Mouse (Mus musculus) lung, adult 2 months (tissue): ENCODE data around the gene Gm45623. TPM values are rescaled to one million over a fixed set of nuclear protein-coding genes. Genes with fewer than 3 reads are reported as not detected.

Experiments used
- DNase-seq: peaks from one replicate; pipeline ENCODE4 v3.0.0; 2022
- H3K4me1 ChIP-seq: fragments of 200-500 bp; 2 replicates; pipeline ENCODE4 v1.6.1; 2011; ENCODE audit warnings: low read length; ENCODE audit not compliant: control insufficient read depth, insufficient read depth
- H3K4me3 ChIP-seq: fragments of 200-500 bp; replicated peaks from 2 replicates; pipeline ENCODE3; 2011; ENCODE audit warnings: low read depth, mild to moderate bottlenecking, control low read depth, low read length; ENCODE audit errors: extremely low read depth
- CTCF ChIP-seq: fragments of 200-500 bp; IDR thresholded peaks from 2 replicates; pipeline ENCODE4 v1.5.1; 2011; ENCODE audit warnings: mild to moderate bottlenecking, low read length, control low read depth; ENCODE audit not compliant: insufficient read depth
- POLR2A ChIP-seq: fragments of 200-500 bp; IDR thresholded peaks from 2 replicates; pipeline ENCODE4 v1.6.1; 2011; ENCODE audit warnings: low read depth, mild to moderate bottlenecking, control low read depth, low read length, borderline replicate concordance; ENCODE audit errors: extremely low read depth
- WGBS: fragments of 180-500 bp; shearing (Covaris S2); methylation state at CpG from one replicate; pipeline ENCODE4 v1.1.7; 2018; 5-methylcytosine and 5-hydroxymethylcytosine counted together
- polyA plus RNA-seq: library from polyadenylated mRNA; depleted of rRNA; stranded (reverse); fragments of >200 nt; gene quantifications from 2 replicates; pipeline ENCODE4 v1.2.3, GENCODE M21; 2012

The Gm45623 gene
- polyA plus RNA-seq, 1 experiment = 0.07 TPM

DNA sequence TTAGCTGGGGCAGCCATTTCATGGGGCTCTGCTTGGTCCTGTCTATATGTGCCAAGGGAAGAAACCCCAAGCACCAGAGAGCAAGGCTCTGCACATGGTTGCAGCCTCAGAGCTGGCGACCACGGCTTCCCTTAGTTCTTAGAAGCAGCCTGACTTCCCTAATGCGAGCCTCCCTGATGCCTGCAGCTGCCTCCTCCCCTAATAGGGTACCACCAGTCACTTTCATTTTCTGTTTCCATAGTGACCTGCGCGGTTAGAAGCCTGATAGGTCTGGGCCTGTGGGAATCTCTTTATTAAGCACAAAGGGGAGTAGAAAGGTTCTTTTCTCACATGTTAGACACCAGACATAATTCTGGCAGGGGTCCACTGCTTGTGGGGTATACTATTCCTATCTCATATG, 20.7 kb upstream of the Gm45623 start:
- no peak for DNase-seq
- Histone ChIP-seq H3K4me3 (no peak overlapping the region), H3K4me1 (no peaks in the 10 kb centered on the region)
- WGBS = 52% methylated on average over 5 of the region's 5 CpGs
- TF ChIP-seq CTCF (no peak), POLR2A (no peak)

DNA sequence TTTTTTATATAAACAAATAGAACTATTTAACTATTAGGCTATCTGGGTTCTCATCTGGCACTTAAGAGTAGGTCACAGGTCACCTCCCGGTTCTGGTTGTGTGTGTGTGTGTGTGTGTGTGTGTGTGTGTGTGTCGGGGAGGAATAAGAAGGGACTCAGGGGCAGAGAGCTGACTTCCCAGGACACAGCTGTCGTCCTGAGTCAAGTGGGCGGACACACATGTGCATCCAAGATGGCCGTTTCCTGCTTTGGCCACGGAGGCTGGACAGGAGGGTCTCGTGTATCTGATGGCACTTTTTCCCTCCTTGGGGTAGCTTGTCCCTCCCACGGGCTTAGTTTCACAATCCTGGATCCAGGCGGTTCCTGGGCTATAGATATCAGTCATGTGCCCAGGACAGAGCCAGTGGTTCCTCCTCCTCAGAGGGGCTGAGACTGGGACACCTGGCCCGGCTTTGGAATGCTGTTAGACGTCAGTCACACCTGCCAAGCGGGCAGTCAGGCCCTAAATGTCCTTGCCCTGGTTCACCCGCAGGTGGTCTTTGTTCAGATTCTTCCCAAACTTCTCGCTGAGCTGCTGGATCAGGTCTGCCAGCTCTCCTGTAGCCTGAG, 19.7 kb upstream of the Gm45623 start:
- no peak overlapping the region for H3K4me3 ChIP-seq
- no peaks in the 10 kb centered on the region for H3K4me1 ChIP-seq
- DNase-seq = no peak
- TF ChIP-seq POLR2A (no peak), CTCF (no peak)
- 40% methylated on average over 14 of the region's 14 CpGs for WGBS

DNA sequence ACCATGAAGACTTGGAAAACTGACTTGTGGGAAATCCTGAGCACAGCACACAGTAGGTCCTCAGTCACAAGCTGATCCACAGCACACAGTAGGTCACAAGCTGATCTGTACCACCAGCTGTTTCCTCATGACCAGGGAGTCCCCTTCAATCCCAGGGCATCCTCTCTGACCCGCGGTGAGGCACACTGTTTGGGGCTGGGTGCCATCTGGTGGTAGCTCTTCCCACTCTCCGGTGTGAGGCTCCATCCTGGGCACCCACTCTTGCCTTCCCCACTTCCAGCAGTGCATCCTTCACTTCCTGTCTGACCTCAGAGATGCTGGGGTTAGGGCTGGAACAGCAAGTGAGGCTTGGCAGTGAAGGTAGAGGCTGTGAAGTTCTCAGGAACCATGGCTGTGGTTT, 19.0 kb upstream of the Gm45623 start:
- Histone ChIP-seq H3K4me3 (no peak overlapping the region), H3K4me1 (no peaks in the 10 kb centered on the region)
- WGBS = 35% methylated on average over 3 of the region's 3 CpGs
- TF ChIP-seq CTCF (0 out of 2 replicates have a peak, but pooled peaks have one; percentile 9), POLR2A (no peak)
- no peak for DNase-seq

DNA sequence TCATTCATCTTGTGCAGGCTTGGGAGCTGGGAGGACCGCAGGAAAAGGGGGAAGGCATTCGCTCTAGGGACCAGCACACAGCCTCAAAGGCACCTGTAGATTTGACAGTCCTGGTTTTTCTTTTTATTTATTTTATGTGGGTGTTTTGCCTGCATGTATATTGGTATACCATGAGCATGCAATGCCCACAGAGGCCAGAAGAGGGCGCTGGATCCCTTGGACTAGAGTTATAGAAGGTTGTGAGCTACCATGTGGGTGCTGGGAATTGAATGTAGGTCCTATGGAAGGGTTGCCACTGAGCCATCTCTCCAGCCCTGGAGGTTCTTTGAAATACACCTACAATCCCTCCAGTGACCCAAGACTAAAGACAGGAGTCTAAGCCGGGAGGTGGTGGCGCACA, 17.2 kb upstream of the Gm45623 start:
- 63% methylated on average over 5 of the region's 5 CpGs for WGBS
- Histone ChIP-seq H3K4me1 (no peaks in the 10 kb centered on the region), H3K4me3 (no peak overlapping the region)
- TF ChIP-seq POLR2A (no peak), CTCF (no peak)
- no peak for DNase-seq

DNA sequence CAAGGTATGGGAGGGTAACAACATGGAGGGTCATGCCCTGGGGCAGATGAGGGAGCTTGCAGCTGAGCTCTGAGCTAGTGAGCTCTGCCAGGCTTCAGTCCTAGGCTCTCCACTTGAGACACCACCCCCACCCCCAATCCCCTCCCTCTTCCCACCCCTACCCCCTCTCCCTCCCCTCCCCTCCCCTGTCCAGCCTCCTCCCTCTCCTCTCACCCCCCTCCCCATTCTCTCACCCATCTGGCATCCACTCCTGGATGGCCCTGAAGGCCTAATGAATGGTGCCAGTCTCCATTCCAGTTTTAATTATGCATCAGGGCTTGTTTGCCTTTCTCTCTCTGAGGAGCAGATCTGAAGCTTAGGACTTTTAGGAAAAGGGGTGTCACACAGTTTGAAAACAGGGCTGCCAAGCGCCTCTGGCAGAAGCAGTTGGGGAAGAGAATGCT, 16.5 kb upstream of the Gm45623 start:
- Histone ChIP-seq H3K4me3 (no peak overlapping the region), H3K4me1 (0 out of 2 replicates have a peak, but pooled peaks cover 2% of the 10 kb centered on the region)
- WGBS = 77% methylated on average over 1 of the region's 1 CpGs
- TF ChIP-seq CTCF (no peak), POLR2A (no peak)
- DNase-seq = no peak

DNA sequence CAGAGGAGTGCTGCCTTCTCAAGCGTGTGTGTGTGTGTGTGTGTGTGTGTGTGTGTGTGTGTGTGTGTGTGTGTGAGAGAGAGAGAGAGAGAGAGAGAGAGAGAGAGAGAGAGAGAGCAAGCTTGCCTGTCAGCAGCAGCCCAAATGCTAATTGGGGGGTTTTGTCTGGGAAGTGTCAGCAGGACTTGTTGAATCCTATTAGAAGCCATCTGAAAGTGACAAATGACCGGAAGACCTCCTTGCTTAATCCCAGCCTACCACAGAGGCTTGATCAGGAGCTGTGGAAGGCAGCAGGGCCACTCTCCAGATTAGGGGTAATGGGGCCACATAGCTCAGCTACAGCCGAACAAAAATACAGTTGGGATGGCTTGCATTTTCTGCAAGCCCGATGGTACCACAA, 15.8 kb upstream of the Gm45623 start:
- no peak for TF ChIP-seq CTCF
- no peak for DNase-seq
- 0 out of 2 replicates have a peak, but pooled peaks cover 2% of the 10 kb centered on the region for H3K4me1 ChIP-seq
- 56% methylated on average over 4 of the region's 4 CpGs for WGBS
- no peak overlapping the region for H3K4me3 ChIP-seq

DNA sequence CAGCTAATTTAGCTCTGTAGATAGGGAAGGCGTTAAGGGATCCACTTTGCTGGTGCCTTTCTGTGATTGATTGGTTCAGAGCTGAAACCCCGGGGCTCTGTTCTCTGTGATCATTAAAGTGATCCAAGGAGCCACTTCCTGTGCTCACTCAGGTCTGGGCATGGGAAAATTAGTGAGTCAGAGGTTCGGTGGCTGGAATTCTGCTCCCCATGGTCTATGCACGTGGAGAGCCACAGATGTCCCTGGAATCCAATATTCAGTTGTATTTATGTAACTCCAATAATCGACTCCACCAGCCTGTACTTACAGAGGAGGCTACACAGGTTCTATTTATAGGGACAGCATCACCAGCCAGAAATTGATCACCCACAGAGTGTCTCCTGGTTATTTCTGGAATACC, 12.6 kb upstream of the Gm45623 start:
- Histone ChIP-seq H3K4me3 (no peak overlapping the region), H3K4me1 (0 out of 2 replicates have a peak, but pooled peaks cover 2% of the 10 kb centered on the region)
- TF ChIP-seq POLR2A (no peak), CTCF (no peak)
- DNase-seq = no peak
- WGBS = 51% methylated on average over 5 of the region's 5 CpGs

DNA sequence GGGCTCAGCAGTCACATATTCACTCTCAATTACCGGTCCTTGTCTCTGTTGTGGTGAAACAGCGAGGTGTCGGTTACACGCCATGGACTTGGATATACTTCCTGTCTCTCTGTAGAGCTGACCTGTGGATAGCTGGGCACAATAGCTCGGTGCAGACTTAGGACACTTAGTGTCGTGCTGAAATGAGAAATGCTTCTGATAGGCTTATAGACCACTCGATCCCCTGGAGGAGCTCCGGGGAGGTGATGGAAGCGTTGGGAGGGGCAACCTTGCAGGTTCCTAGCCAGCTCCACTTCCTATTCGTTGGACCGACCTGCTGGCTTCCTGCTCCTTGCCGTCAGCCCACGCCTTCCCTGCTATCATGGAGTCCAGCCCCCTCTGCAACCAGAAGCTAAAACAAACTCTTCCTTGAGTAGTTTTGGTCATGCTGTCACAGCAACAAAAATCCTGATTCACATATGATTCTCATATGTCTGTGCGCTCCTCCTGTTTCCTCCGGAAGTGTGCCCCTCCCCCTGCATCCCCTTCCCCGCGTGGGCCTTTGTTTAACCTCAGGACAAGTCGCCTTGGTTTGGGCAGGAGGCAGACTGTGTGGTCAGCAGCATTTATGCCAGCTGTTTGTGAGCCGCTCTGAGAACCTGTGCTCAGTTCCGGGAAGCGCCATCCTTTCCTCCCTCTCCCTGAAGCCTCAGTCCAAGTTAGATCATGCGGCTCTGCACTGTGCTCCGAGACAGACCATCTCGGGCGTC, 11.8 kb upstream of the Gm45623 start:
- H3K4me3 ChIP-seq = peak overlapping the region; percentile 40
- WGBS = 15% methylated on average over 25 of the region's 25 CpGs
- no peak for DNase-seq
- 0 out of 2 replicates have a peak, but pooled peaks cover 2% of the 10 kb centered on the region for H3K4me1 ChIP-seq
- TF ChIP-seq POLR2A = no peak
- TF ChIP-seq CTCF = no peak

DNA sequence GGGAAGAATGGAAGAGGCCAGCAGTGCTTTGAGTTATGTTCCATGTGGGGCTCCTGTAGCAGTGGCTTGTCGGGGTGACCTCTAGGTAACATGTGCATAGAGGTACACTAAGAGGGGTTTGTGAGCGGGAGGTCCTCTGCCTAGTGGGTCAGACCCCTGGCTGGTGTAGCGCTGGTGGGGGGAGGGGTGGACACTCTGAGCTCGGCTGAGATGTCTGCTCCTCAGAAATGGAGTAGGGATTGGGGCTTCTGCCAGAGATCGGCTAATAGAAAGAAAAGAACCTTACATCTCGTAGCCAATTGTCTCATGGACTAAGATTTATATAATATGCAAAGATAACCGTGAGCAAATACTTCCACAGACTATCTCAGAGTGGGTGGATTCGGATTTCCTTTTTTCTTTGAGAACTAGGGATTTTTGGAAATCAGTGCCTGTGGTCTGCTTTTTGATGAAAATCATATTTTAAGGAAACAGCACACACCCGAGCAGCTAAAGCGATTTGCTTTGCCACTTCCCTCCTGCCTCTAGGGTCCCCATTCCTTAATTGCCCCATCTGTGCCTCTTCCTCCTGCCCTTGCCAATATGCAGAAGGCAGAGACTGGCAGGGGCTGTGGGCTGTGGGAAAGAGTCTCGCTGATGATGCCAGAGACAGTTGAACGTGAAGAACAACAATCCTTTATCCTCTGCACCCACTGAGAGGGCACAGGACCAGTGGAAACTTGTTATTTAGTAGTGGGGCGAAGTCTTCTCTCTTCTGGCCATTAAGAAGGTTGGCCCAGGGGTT, 9.0 kb upstream of the Gm45623 start:
- 45% methylated on average over 13 of the region's 13 CpGs for WGBS
- DNase-seq = no peak
- Histone ChIP-seq H3K4me3 (no peak overlapping the region), H3K4me1 (0 out of 2 replicates have a peak, but pooled peaks cover 2% of the 10 kb centered on the region)
- no peak for TF ChIP-seq POLR2A
- TF ChIP-seq CTCF = no peak
